Mouse (Mus musculus): ENCODE measurements around the gene Olfr1351.

DNA sequence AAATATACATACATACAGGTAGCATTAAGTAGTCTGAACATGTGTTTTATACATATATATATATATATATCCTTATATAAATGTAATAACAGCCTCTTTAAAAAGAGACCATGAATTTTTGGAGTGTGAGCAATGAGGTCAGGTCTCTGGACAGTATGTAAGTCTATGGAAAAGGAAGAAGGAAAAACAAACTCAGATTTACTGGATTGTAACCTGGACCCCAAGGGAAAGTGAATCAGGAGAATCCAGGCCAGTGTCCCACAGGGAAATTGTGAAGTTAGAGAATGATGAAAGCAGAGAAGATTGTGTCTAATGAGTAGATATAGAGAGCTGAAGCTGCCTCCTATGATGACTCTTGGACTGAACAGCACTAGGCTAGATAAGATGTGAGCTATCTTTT, 31.5 kb upstream of the Olfr1351 start, which contains the start of gene Olfr1352:
- TF ChIP-seq CTCF (IDR thresholded peaks at IDR 0.05; ENCODE audit: low read depth) (no peak), EP300 (IDR thresholded peaks at IDR 0.05; ENCODE audit: low read depth) (no peak)
